Mouse (Mus musculus) adrenal gland, postnatal 4 days (tissue): Measurements from ENCODE around the gene Hoxa10. TPM values are rescaled to one million over a fixed set of nuclear protein-coding genes. Genes with fewer than 3 reads are reported as not detected.

Experiments
- DNase-seq, 2 experiments: peaks; one replicate each; pipeline ENCODE4 v3.0.0; 2021 to 2022; ENCODE audit warnings: low spot score in 2 of 2, mixed read lengths in 2 of 2
- total RNA-seq, 2 experiments: library from RNA; stranded (reverse); gene quantifications; 2 replicates each; pipeline ENCODE4 v1.2.3; 2021

Hoxa10 gene
- total RNA-seq, 2 experiments from 2014 or later: 0.87 to 11.1 TPM

DNA sequence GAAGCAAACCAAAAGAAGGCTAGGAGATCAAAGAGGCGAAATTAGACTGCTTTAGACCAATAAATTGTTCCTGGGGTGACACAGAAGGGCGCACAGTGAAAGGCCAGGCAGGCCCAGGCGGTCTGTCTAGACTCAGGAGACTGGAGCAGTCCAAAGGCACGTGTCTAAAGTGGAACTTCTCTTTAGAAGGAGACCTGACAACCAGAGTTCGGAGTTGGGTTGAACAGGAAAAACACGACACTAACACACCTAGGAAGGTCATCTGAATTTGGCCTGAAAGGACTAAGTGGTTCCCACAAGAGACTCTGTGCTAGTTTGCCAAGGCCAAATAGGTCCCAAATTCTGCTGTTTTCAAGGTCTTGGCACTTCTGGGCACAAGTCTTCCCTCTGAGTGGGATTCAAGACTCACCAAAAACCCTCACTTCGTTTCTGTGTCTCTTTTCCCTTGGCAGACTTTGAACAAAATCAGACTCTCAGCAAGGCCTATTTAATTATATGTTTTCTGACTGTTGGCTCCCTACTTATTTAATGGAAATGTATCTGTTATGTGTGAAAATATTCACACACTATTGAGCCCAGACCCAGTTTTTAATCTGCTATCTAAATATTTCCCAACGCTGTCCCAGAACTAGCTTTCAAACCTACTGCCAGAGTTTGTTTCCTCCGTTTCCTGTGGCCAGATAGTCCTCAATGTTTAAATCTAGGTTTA lies 21.3 kb downstream of the Hoxa10 start:
- DNase-seq: no peak

DNA sequence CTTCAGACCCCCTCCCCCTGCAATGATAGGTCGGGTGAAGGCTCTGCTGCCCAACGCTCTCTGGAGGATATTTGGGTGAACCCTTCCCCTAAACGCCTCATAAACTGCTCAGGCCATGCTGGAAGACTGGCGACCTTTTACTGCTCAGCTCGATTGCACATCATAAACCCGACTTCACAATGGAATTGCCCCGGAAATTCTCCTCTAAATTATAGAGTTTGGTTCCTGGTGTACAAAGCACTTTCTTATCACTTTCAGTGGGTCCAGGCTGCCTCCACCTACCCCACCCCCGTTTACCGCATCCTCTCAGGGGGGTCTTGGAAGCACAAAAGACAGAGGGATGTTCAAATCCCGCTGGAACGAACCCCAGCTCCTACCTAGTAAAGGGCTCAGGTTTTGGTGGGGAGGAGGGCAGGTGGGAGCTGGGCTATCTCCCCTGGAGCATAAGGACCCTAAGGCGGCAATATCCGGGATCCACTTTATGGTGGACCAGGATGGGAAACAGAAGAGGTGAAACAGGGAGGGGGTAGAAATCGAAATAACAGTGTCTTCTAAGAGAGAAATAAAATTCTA lies 21.9 kb downstream of the Hoxa10 start:
- DNase-seq: no peak

DNA sequence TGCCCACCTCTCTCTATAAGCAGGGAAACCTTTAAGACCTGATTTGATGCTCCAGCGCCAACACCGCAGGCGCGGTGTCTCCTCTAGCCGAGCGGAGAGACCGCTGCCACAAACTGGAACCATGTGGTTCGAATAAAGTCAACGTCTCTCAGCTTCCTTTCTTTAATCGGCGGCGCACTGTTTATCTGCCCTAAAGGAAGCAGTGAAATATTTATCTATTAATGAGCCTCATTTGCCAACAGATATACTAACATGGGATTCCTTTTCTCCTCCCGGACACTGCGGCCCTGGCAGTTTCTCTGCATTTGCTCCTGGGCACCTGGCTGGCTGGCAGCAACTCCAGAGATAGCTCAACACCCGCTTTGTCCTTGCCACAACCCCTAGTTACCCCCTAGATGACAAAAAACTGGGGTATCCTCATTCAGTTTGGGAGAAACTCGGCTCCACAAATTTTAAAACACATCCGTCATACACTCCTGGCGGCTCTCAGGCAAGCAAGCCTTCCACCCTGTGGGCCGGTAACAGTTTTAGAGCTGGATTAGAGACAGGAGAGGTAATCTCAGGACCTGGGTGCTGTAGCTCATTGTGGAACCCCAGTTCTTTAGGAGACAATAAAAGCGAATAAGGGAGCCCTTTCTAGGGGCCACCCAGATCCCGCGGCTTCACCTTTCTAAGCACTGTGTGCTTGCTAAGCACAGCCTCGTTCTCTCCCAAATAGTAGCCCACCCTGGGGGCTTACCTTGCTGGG lies 22.6 kb downstream of the Hoxa10 start:
- DNase-seq: no peak

DNA sequence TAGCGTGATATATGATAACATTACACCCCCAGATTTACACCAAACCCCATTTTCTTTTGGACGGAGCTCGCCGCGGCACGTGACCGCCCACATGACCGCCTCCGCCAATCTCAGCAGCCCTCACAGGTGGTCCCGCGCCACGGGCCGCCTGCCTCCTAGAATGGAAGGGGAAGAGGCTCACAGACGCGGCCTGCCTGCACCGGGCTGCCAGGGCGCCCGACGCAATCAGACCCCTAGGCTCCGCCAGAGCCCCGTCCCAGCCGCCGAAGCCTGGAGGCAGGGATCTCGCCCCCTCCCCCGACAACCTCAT lies 23.2 kb downstream of the Hoxa10 start:
- DNase-seq: peak; percentile 64 to 66

DNA sequence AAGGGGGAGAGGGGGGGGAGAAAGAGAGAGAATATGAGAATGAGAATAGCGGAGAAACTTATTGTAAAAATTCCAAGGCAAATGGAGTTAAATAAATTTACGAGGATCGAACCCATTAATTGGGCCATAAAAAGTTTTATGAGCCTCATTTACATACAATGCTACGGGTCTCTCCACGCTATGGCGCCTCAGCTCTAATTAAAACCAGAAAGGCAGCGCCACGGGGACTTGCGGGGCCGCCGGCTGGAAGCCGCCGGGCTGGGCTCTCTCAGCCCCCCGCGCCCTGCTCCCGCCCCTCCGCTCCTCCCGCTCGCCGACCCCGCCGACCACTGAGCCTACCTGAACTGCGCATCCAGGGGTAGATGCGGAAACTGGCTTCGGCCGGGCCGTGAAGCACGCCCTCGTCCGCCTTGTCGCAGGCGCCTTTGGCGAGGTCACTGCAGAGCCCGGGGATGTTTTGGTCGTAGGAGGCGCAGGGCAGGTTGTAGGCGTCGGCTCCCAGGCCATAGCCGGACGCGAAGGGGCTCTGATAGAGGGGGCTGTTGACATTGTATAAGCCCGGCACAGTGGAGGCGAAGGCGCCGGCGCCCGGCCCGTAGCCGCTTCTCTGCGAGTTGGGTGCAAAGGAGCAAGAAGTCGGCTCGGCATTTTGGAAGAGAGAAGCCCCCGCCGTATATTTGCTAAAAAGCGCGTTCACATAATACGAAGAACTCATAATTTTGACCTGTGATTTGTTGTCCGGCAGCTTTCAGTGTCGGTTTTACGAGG lies 23.8 kb downstream of the Hoxa10 start:
- DNase-seq: peak in 1 of 2 experiments; percentile 12

DNA sequence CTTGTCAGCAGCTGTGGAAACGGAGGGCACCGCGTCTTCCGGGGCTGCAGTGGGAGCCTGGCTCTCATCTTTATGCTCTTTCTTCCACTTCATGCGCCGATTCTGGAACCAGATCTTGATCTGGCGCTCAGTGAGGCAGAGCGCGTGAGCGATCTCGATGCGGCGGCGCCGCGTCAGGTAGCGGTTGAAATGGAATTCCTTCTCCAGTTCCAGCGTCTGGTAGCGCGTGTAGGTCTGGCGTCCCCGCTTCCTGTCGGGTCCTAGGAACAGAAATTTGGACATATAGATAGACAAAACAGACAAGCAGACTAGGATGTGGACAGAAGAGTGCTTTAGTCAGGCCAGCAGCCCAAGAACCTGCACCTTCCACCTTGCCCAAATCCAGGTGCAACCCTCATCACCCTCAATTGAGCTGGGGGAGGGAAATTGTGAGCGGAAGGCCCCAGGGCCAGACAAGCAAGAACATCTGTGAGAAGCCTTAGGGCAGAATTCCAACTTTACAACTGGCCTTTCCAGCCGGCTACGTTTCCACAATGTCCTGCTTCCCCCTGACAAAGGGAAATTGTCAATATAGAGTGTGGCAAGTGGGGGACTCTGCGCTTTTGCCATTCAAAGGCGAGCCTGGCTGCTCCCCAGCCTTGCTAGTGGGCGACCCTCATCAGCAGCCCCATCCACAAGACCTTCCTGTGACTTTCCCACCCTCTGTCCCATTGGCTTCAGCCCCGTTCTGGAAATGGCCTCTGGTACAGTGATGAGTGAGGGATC lies 24.7 kb downstream of the Hoxa10 start:
- peak; percentile 1 to 3 for DNase-seq

DNA sequence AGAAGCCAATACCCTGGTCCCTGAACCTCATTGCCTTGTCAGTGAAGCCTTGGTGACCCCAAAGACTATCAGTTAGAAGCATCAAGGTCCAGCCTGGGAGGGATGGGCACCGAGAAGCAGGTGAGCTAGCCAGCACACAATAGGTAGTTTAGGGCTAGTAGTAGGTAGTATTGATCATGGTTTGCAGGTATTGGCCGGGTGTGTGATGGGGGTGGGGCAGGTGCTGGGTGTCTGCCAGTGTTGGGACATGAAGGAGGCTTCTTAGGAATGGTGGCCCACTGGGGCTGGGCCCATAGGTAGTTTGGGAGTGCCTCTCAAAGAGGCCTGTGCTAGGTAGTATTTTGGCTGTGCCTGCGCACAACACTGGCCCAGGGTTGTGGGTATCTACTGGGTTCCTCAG lies 25.6 kb downstream of the Hoxa10 start:
- DNase-seq: no peak

DNA sequence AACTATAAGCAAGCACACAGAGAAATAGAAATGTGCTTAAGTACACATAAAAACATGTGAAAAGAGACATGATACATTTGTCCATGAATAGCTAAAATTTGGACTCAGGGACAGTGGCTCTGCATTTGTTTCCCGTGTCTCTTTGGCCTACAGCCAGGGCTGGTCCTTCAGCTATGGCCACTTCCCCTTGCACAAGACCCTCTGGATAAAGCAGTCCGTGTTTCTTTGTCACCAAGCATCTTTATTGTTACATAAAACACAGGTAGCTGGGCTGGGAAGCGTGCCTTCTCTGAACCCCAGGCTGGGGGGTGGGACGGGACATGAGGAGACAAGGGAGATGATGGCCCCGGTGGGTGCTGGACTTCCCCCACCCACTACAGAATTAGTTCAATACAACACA lies 26.4 kb downstream of the Hoxa10 start:
- DNase-seq: peak in 1 of 2 experiments; percentile 2

DNA sequence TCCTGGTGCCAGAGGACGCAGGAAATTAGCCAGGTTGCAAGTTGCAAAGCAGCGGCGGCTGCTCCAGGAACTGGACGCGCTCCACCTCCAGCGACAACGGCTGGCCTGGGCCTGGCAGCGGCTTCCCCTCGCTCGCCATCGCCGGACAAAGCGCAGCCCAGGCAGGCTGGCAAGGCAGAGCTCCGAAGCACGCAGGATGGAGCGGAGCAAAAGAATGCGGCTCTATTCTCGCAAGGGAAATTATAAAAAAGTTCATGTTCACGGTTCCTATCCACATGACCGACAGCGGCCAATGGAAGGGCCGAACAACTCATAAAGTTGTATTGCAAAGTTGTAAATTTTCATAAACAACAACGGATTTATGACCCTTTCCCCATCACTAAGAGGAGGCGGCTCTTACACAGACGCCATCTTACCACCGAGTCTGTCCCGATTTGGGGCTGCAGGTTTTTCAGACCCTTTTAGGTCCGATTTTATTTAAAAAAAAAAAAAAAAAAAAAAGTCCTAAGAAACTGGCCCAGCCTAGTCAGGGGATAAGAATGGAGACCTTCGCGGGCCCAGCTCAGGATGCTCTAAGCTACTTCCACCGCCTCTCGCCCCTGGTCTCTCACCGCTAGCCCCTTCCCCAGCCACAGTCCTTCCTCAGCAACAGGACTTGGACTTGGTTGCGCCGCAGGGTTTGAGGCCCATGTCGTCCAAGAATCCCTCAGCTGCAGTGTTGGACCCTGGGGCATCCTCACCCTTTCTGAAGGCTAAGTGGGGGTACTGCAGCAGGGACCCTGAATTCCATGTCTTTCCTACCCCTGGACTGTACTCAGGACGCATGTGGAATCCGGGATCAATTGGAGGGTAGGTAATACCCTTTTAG lies 27.3 kb downstream of the Hoxa10 start, which contains the start of the genes Hoxa3 and Gm28308:
Gene Hoxa3, minus strand, starts transcription at position 218 of the 868 bp plus-strand sequence.
Gene Gm28308, minus strand, starts transcription at position 221 of the 868 bp plus-strand sequence.
- DNase-seq: peak; percentile 2

DNA sequence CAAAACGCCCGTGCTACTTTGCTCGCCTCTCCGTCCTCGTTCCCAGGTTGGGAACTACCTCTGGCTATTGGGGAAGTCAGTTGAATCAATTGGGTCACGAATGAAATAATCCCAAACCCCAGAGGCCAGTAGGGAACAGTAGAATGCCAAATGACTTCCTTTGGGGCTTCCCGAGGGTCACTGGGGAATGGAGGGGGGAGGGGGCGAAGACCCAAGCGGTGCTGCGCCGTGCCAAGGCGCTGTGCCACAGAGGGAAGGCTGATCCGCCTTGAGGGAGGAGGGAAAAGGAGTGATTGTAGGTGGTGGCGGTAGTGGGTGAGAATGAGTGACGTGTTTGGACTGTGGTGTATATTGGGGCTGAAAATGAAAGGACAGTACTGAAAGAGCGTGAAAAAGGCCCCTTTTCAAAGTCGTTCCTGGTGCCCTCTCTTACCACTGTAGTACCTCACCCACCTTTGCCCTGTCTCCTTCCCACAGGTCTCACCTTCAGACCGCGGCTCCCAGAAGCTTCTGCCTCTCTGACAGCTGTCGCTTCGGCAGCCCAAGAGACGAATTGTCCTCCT lies 28.0 kb downstream of the Hoxa10 start:
- DNase-seq: peak in 1 of 2 experiments; percentile 23

DNA sequence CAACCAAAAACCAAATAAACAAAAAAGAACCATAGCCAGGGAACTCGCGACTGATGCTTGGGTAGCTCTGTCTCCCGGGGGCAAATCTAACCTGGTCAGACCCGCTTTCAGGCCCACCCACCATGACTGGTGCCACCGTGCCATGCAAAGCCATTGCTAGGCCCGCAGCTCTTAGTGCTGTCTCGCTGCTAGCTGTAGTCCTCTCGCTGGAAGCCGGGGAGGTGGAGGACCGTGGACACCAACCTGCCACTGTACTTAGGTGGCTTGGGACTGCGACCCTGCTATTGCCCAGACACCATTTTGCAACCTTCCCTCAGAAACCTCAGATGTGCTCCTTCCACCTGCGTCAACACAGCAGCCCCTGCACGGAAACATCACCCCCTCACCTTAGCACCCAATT lies 28.7 kb downstream of the Hoxa10 start:
- no peak for DNase-seq

DNA sequence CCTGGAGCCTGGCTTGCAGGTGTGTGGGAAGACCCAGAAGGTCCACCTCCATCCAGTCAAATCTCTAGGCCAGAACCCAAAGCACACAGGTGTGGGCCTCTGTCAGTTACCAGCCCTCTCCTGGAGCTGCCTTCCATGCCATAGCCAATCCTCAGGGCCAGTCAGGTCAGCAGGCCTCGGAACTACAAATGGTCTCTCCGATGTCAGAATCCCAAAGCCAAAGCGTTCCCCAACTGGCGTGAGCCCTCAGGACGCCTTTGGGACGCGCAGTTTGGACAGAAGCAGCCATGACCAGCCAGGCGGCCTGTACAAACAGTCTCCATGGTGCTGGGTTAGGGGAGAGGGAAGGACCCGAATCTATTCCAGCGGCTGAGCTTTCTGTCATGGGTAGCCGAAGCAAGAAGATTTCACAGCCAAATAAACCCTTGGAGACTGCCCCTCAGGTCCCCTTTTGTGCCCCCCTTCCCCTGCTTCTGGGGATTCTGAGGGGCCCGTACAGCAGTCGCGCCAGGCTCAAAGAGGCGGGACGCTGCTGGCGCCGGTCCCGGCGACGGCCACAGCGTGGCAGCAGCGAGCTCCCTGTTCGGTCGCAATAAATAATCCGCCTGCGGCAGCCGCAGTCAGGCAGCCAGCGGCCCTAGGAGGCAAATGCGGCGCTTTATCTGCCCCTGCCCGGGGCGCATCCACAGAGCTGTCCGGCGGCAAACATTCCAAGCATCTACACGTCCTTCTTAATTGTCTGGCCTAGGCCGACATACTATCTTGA lies 29.3 kb downstream of the Hoxa10 start:
- peak in 1 of 2 experiments; percentile 73 for DNase-seq

DNA sequence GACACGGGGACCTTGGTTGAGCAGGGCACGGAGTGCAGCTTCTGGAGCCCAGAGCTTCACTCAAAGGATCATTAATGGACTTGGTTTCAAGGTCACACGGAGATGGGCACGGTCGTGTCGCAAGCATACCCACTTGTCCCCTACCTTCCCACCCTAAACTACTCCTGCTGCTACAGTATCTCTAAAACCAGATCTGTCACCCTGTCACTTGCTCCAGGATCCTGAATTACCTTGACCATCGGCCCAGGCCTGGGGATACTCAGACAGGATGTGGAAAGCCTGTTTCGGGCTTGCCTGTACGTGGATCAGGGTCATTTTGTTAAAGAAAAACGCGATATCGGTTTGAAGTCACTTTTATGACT lies 31.0 kb downstream of the Hoxa10 start:
- no peak for DNase-seq

DNA sequence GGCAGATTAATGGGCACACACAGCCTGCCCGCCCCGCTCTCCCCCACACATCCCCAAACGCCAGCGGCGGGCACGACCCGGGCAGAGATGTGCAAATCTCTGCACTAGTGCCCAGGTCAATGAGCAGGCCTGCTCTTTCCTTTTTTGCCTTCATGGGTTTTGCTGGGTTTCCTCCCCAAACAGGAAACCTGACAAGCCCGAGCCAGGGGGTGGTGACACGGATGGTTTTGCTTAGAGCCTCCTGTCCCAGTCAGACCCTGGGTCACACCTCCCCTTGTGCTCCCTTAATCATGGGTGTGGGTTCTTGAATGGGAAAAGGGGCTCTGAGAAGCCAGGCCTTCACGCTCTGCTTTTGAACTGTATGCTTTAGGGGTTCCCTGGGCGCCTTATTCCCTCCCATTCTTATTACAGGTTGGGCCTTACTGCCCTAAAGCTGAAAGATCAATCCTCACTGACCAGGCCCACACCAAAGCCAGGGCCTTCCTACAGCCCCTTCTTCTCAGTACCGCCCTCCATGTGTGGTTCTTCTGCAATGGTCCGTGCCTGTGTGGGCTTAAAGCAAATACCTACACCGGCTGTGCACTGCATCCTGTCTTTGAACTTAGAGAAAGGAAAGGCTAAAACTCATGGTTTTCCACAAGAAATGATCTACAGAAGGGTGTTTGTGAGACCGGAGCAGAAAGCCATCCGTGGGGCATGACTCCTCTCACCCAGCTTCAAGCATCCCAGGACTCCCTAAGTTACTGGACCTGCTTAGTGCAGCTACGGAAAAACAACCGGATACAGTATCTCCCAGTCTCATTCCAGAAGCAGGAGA lies 31.6 kb downstream of the Hoxa10 start:
- DNase-seq: no peak

DNA sequence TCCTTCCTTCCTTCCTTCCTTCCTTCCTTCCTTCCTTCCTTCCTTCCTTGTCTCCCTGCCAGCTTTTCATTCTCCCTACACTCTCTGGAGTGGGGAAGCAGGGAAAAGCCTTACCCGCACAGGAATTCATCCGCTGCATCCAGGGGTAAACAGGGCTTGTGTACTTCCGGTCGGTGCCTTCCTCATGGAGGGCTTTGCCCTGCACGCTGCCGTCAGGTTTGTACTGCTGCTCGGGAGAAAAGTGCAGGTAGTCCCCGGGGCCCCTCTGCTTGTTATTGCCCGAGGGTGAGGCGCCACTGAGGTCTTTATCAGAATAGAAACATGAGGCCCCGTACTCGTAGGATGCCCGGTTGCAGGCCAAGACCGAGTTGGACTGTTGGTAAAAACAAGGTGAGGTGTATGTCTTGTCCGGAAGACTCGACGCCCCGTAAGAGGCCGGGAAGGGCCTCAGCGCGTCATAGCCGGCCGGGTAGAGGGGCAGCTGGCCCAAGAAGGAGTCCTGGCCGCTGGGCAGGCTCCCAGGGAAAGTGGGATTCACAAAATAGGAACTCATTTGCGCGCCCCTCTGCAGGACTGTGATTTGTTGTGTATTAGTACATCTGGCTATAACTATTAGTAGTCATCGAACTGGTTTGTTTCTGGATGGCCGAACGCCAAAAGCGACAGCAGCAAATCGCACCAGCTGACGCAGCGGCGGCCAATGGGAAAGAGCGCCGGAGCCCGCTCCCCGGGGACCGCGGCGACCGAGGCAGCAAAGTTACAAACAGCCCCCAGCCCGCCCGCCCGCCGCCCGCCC lies 32.4 kb downstream of the Hoxa10 start, which contains the start of gene Hoxa6:
Gene Hoxa6, minus strand, starts transcription at position 651 of the 796 bp plus-strand sequence.
- no peak for DNase-seq

DNA sequence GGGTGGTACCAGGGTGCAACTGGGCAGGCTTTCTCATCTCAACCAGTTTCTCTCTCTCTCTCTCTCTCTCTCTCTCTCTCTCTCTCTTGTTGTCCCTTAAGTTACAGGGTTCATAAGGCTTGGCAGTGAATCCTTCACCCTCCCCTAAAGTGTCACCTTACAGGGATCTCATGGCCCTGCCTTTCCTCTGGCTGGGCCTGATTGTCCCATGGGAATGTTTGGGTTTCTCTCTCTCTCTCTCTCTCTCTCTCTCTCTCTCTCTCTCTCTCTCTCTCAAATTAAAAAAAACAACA lies 33.0 kb downstream of the Hoxa10 start:
- DNase-seq: no peak
